Mouse (Mus musculus) E14TG2a.4 (cell line): ENCODE data around the gene Ppil6.

Experiments used
- H3K27me3 ChIP-seq: 2 replicates; pipeline ENCODE4 v1.6.1; 2014; ENCODE audit warnings: low read length, control low read depth; ENCODE audit not compliant: insufficient read depth
- H3K36me3 ChIP-seq: 2 replicates; pipeline ENCODE4 v1.6.1; 2014; ENCODE audit warnings: low read length, control low read depth; ENCODE audit not compliant: insufficient read depth
- H3K4me1 ChIP-seq: replicated peaks from 2 replicates; pipeline ENCODE4 v1.6.1; 2014; ENCODE audit warnings: low read depth, low read length, control low read depth
- H3K4me3 ChIP-seq: replicated peaks from 2 replicates; pipeline ENCODE4 v1.5.1; 2014; ENCODE audit warnings: mild to moderate bottlenecking, low read length
- H3K9me3 ChIP-seq: 2 replicates; pipeline ENCODE4 v1.6.1; 2014; ENCODE audit warnings: low read length, control low read depth
- CTCF ChIP-seq: conservative IDR thresholded peaks from 2 replicates; pipeline ENCODE4 v1.5.1; 2014; ENCODE audit warnings: low read length
- NANOG ChIP-seq: IDR thresholded peaks from 2 replicates; pipeline ENCODE4 v1.6.1; 2014; ENCODE audit warnings: borderline replicate concordance, low read length, mixed read lengths
- POU5F1 ChIP-seq: IDR thresholded peaks from 2 replicates; pipeline ENCODE4 v1.6.1; 2014; ENCODE audit warnings: low read length, borderline replicate concordance

Ppil6 gene

GRCm38 (mm10) chr10:41544481-41545190 is 54.4 kb downstream of the Ppil6 start:
- no peaks in the 10 kb centered on the region for H3K27me3 ChIP-seq
- H3K9me3 ChIP-seq = peaks cover 16% of the 10 kb centered on the region
- H3K4me3 ChIP-seq = no peak overlapping the region; the same call in 1 of the 2 replicates
- TF ChIP-seq POU5F1 = no peak
- TF ChIP-seq NANOG = no peak
- TF ChIP-seq CTCF = no peak
- no peaks in the 10 kb centered on the region for H3K36me3 ChIP-seq
- peaks cover 34% of the 10 kb centered on the region for H3K4me1 ChIP-seq

DNA sequence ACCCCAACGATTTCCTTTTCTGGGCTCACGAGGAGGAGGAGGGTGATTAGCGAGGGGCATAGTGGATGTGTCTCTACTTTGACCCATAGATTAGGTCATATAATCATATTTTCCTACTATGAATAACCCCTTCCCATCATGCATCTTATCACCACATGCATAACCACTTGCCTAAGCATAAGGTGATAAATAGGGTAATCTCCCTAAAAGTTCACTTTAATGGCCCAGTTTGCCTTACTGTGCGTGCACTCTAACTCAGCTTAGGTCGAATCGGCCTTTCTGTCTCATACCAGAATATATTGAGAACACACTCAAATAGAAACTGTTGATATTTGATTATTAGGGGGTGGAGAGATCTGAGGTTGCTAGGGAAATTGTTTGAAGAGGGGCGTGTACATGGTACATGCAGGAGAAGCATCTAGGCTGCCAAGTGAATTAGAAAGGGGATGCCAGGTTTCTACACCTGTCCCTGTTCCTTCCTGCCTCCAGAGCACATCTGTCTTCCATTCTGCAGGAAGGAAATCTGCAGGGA is 55.1 kb downstream of the Ppil6 start:
- Histone ChIP-seq H3K36me3 (no peaks in the 10 kb centered on the region), H3K4me3 (no peak overlapping the region), H3K27me3 (no peaks in the 10 kb centered on the region), H3K9me3 (peaks cover 17% of the 10 kb centered on the region), H3K4me1 (peaks cover 34% of the 10 kb centered on the region)
- TF ChIP-seq POU5F1 (no peak), CTCF (no peak)

DNA sequence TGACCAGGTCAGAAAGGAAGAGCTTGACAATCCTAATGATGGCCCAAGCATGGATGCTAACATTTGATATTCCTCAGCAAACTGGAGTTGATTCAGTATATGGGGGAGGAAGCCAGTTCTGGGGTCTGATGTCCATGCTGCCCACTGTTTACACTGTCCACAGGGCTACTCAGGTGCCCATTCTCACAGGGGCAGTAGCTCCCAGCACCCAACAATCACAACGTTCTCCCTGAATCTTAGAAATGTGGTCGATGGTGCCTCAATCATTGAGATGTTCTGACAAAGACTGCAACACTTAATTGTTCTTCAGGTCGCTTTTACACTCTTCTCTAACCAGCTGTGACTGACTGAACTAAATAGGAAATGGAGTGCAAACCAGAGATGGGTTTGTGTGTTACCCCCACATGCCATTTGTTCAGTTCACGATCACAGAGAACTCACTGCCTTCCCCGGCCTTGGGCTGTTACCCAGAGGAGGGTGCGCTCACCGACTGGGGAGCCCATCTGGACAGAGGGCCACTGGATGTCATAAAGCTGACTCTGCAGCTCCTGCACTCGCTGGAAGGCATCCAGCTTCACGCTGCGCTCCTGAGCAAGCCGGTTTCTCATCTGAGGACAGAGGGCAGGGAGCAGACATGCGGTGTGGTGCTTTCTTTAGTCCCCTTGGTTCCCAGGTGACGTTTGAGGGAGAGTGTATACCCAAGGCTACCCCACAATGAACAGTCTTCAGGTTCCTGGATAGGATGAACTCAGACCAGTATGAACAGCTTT is 56.3 kb downstream of the Ppil6 start:
- Histone ChIP-seq H3K4me3 (no peak overlapping the region), H3K36me3 (no peaks in the 10 kb centered on the region), H3K27me3 (no peaks in the 10 kb centered on the region), H3K4me1 (peaks cover 36% of the 10 kb centered on the region), H3K9me3 (peaks cover 17% of the 10 kb centered on the region)
- TF ChIP-seq POU5F1 (no peak), NANOG (no peak), CTCF (no peak)

- TF ChIP-seq NANOG (no peak), CTCF (no peak), POU5F1 (no peak)
- Histone ChIP-seq H3K9me3 (peaks cover 17% of the 10 kb centered on the region), H3K4me3 (no peak overlapping the region), H3K4me1 (peaks cover 28% of the 10 kb centered on the region), H3K36me3 (no peaks in the 10 kb centered on the region), H3K27me3 (peaks cover 9% of the 10 kb centered on the region; the same call in 1 of the 2 replicates)
These were observed 60.5 kb downstream of the Ppil6 start for GRCm38 (mm10) chr10:41550711-41551110.

- TF ChIP-seq NANOG (no peak), CTCF (no peak), POU5F1 (no peak)
- Histone ChIP-seq H3K9me3 (peaks cover 17% of the 10 kb centered on the region), H3K4me3 (0 out of 2 replicates have a peak overlapping the region, but pooled peaks have one; percentile 21), H3K4me1 (peaks cover 28% of the 10 kb centered on the region), H3K27me3 (peaks cover 9% of the 10 kb centered on the region; the same call in 1 of the 2 replicates), H3K36me3 (no peaks in the 10 kb centered on the region)
These were observed 62.1 kb downstream of the Ppil6 start for GRCm38 (mm10) chr10:41552319-41552718.

DNA sequence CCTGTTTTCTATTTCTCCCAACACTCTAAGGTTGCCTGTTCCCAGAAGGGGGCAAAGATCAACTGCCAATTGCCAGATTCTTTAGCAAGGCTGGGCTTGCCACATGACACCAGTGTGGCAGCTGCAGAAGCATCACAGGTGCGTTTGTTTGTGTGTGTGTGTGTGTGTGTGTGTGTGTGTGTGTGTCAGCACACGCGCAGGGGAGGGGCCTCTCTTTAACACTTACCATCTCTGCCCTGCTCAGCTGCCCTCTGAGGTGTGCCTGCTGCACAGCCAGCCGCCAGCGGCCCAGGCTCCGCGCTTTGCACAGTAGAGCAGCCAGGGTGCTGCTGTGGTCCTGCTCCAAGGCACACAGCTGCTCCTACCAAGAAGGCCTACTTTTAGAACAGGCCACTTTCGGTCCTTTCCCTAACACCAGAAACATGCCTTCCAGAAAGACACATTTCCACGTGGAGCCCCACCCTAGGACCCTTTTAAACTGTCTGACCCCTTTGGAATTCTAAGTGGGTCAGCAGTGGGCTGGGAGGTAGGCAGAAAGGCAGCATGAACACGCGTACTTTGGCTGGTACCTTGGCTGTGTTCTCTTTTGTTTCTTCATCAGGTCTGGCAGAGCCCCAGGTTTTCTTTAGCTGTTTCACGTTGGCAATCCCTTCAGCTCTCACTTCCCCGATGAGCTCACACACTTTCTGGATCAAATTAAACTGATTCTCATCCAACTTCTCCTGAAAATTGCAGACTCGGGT is 62.8 kb downstream of the Ppil6 start:
- TF ChIP-seq CTCF = no peak
- TF ChIP-seq POU5F1 = no peak
- no peak for TF ChIP-seq NANOG
- Histone ChIP-seq H3K9me3 (peaks cover 17% of the 10 kb centered on the region), H3K4me1 (peaks cover 28% of the 10 kb centered on the region), H3K36me3 (no peaks in the 10 kb centered on the region), H3K4me3 (peak overlapping the region; percentile 21; the same call in 1 of the 2 replicates), H3K27me3 (peaks cover 9% of the 10 kb centered on the region; the same call in 1 of the 2 replicates)

DNA sequence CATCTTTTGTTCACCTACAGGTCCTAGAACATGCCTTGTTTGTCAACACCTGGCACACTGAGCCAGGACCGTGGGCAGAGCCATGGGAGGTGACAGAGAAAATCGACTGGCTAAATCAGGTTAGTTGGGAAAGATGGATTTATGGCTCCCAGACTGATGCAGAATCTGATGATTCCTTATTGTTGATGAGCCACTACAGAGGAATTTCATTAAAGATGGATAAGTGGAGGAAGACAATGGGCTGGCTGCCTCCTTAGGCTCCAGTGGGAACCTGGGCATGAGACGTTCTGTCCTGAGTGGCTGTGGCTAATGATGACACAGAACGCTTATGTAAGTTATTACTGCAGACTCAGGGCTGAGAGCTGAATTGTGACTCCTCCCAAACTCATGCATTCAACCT is 63.5 kb downstream of the Ppil6 start:
- TF ChIP-seq POU5F1 = no peak
- TF ChIP-seq NANOG = no peak
- TF ChIP-seq CTCF = no peak
- Histone ChIP-seq H3K9me3 (peaks cover 10% of the 10 kb centered on the region), H3K36me3 (no peaks in the 10 kb centered on the region), H3K4me3 (no peak overlapping the region), H3K27me3 (peaks cover 9% of the 10 kb centered on the region; the same call in 1 of the 2 replicates), H3K4me1 (peaks cover 28% of the 10 kb centered on the region)

DNA sequence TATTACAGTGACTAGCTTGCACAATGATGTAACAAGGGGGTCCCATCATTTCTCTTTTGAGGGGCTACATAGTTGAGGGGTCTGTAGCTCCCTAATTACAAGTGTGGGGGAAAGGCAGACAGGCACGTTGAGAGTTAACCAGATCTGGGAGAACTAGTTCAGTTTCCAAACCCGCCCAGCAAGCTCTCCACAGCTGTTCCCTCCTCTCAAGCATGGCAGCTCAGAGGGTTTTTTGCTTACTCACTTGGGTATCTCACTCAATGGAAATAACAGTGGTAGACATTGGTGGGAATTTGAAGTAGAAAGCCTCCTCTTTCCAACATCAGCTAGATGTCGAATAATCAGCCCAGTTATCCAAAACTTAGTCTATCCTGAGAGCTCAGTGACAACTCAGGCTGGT is 64.8 kb downstream of the Ppil6 start:
- Histone ChIP-seq H3K4me1 (peaks cover 31% of the 10 kb centered on the region), H3K4me3 (no peak overlapping the region), H3K9me3 (peaks cover 10% of the 10 kb centered on the region), H3K36me3 (peaks cover 4% of the 10 kb centered on the region), H3K27me3 (peaks cover 9% of the 10 kb centered on the region; the same call in 1 of the 2 replicates)
- no peak for TF ChIP-seq NANOG
- no peak for TF ChIP-seq CTCF
- TF ChIP-seq POU5F1 = no peak
